In the genomic region with DNA sequence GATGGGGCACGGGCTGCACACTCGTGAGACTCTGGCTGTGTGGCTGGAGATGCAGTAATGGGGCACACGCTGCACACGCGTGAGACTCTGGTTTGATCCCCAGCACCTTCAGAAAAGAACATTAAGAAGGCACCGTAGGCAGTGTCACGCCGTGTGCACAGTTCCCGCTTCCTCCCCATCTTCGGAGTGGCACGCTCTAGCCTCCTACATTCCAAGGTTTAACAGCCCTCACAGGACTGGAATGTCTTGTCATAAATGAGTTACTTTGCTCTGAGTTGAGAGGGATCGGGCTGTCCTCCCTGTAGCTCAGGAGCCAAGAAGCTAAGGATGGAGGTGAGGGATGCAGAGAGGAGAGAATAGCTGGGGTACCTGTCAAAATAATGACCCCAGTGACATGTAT, we compare ENCODE assay signal across 30 mouse cellular contexts. TPM values are rescaled to one million over a fixed set of nuclear protein-coding genes. Genes with fewer than 3 reads are reported as not detected.
DNase-seq lines count a peak whose midpoint lies in the region; ATAC-seq and TF ChIP-seq lines count a peak whose summit lies in the region.
"Had no signal": no experiment of that assay in that cellular context is flagged by ENCODE, and none has a peak within 500 bp of the region (broad histone marks: within the 10 kb centered on the region; RNA-seq: fewer than 3 reads in every experiment).

No protein-coding gene starts in this region.

- H3K9ac ChIP-seq in intestine, embryonic 14.5 days (ENCODE audit: low read length), result no peak overlapping the region
- no peak overlapping the region for H3K9ac ChIP-seq in intestine, postnatal 0 days (ENCODE audit: low read depth, low read length)
- no peak overlapping the region for H3K9ac ChIP-seq in kidney, embryonic 15.5 days
- H3K9ac ChIP-seq in liver, embryonic 11.5 days (ENCODE audit: low read depth, low read length), result no peak overlapping the region
- H3K9ac ChIP-seq: hindbrain, embryonic 15.5 days; limb, embryonic 15.5 days; liver, embryonic 15.5 days; lung, embryonic 14.5 days; midbrain, embryonic 12.5 days; neural tube, embryonic 12.5 days had no signal

- H3K4me2 ChIP-seq in intestine, embryonic 14.5 days (ENCODE audit: low read length), result no peak overlapping the region
- no peak overlapping the region for H3K4me2 ChIP-seq in intestine, postnatal 0 days (replicated peaks; ENCODE audit: low read depth)
- H3K4me2 ChIP-seq in kidney, embryonic 15.5 days, result peak overlapping the region; percentile 12; the same call in 1 of the 2 replicates
- no peak overlapping the region for H3K4me2 ChIP-seq in liver, embryonic 11.5 days
- H3K4me2 ChIP-seq: hindbrain, embryonic 15.5 days; limb, embryonic 15.5 days; liver, embryonic 15.5 days; lung, embryonic 14.5 days; midbrain, embryonic 12.5 days; neural tube, embryonic 12.5 days had no signal

- WGBS in intestine, embryonic 14.5 days, result 56% methylated on average over 12 of the region's 12 CpGs
- 51% methylated on average over 12 of the region's 12 CpGs for WGBS in intestine, postnatal 0 days
- 45% methylated on average over 12 of the region's 12 CpGs for WGBS in kidney, embryonic 15.5 days
- 79% methylated on average over 12 of the region's 12 CpGs for WGBS in liver, embryonic 11.5 days

- ATAC-seq in intestine, embryonic 14.5 days (replicated peaks; ENCODE audit: low FRiP score, low TSS enrichment, low read depth), result 0 out of 2 replicates have a peak, but pooled peaks have one; percentile 20
- no peak for ATAC-seq in intestine, postnatal 0 days
- peak; percentile 55; the same call in 1 of the 2 replicates for ATAC-seq in kidney, embryonic 15.5 days (replicated peaks; ENCODE audit: low FRiP score)
- ATAC-seq in liver, embryonic 11.5 days (replicated peaks; ENCODE audit: low FRiP score), result no peak
- ATAC-seq: forebrain, embryonic 14.5 days; inflammation-experienced regulatory T-cells, adult 6 months had no signal

- no peaks in the 10 kb centered on the region for H3K27me3 ChIP-seq in intestine, embryonic 14.5 days (replicated peaks; ENCODE audit: control insufficient read depth, insufficient read depth, low read length)
- no peaks in the 10 kb centered on the region for H3K27me3 ChIP-seq in intestine, postnatal 0 days (replicated peaks; ENCODE audit: control insufficient read depth, insufficient read depth, low read length)
- H3K27me3 ChIP-seq in kidney, embryonic 15.5 days, result no peaks in the 10 kb centered on the region
- no peaks in the 10 kb centered on the region for H3K27me3 ChIP-seq in liver, embryonic 11.5 days (replicated peaks; ENCODE audit: control insufficient read depth, insufficient read depth, low read length)
- H3K27me3 ChIP-seq: hindbrain, embryonic 15.5 days; limb, embryonic 15.5 days; liver, embryonic 15.5 days; neural tube, embryonic 12.5 days had no signal

- no peak for DNase-seq in intestine, embryonic 14.5 days (ENCODE audit: low spot score)
- DNase-seq in kidney, adult 18-20 months, result peak; percentile 24
- DNase-seq in kidney, postnatal 36 days, result peak; percentile 54 to 66
- DNase-seq in liver, embryonic 11.5 days (ENCODE audit: low spot score), result no peak
- DNase-seq in embryo, embryonic 10.5 days (ENCODE audit: low spot score), result no peak
- DNase-seq in left cerebral cortex, adult 9 months (ENCODE audit: low spot score in 2 of 2), result no peak
- DNase-seq: adrenal gland, postnatal 14 days; cerebellum, adult 11-12 months; cerebellum, postnatal 10 days; heart, postnatal 14 days; left cerebral cortex, postnatal 4 days; lung, embryonic 14.5 days; right cerebral cortex, adult 18-20 months; thymus, adult 2 months; thymus, postnatal 36 days had no signal

- no peak for TF ChIP-seq CTCF in intestine, postnatal 0 days (IDR thresholded peaks at IDR 0.05; ENCODE audit: low read depth)

- H3K9me3 ChIP-seq in intestine, embryonic 14.5 days (ENCODE audit: control insufficient read depth, low read length), result no peaks in the 10 kb centered on the region
- no peaks in the 10 kb centered on the region for H3K9me3 ChIP-seq in intestine, postnatal 0 days (ENCODE audit: control insufficient read depth)
- no peaks in the 10 kb centered on the region for H3K9me3 ChIP-seq in kidney, embryonic 15.5 days (replicated peaks)
- H3K9me3 ChIP-seq in liver, embryonic 11.5 days (ENCODE audit: control insufficient read depth, low read length), result no peaks in the 10 kb centered on the region
- H3K9me3 ChIP-seq: hindbrain, embryonic 10.5 days; hindbrain, embryonic 15.5 days; limb, embryonic 15.5 days; liver, embryonic 15.5 days; midbrain, embryonic 12.5 days; neural tube, embryonic 12.5 days had no signal

- H3K4me3 ChIP-seq in intestine, embryonic 14.5 days (ENCODE audit: low read depth, low read length), result no peak overlapping the region
- no peak overlapping the region for H3K4me3 ChIP-seq in intestine, postnatal 0 days (ENCODE audit: low read depth, low read length)
- no peak overlapping the region for H3K4me3 ChIP-seq in kidney, embryonic 15.5 days (replicated peaks)
- H3K4me3 ChIP-seq in liver, embryonic 11.5 days (ENCODE audit: low read depth, low read length), result no peak overlapping the region
- H3K4me3 ChIP-seq: hindbrain, embryonic 10.5 days; hindbrain, embryonic 15.5 days; layer of hippocampus, adult 2 months; limb, embryonic 15.5 days; liver, embryonic 15.5 days; midbrain, embryonic 12.5 days; myocyte; neural tube, embryonic 12.5 days had no signal

- no peaks in the 10 kb centered on the region for H3K36me3 ChIP-seq in intestine, embryonic 14.5 days (ENCODE audit: control insufficient read depth, insufficient read depth, low read length)
- H3K36me3 ChIP-seq in intestine, postnatal 0 days (ENCODE audit: control insufficient read depth, insufficient read depth), result no peaks in the 10 kb centered on the region
- H3K36me3 ChIP-seq in kidney, embryonic 15.5 days, result no peaks in the 10 kb centered on the region
- H3K36me3 ChIP-seq in liver, embryonic 11.5 days (ENCODE audit: control insufficient read depth, insufficient read depth, low read length), result no peaks in the 10 kb centered on the region
- H3K36me3 ChIP-seq: hindbrain, embryonic 10.5 days; hindbrain, embryonic 15.5 days; limb, embryonic 15.5 days; liver, embryonic 15.5 days; midbrain, embryonic 12.5 days; neural tube, embryonic 12.5 days had no signal

- no peaks in the 10 kb centered on the region for H3K4me1 ChIP-seq in intestine, embryonic 14.5 days (replicated peaks; ENCODE audit: control insufficient read depth, insufficient read depth, low read length)
- no peaks in the 10 kb centered on the region for H3K4me1 ChIP-seq in intestine, postnatal 0 days (replicated peaks; ENCODE audit: control insufficient read depth, insufficient read depth, low read length)
- peaks cover 17% of the 10 kb centered on the region for H3K4me1 ChIP-seq in kidney, embryonic 15.5 days
- H3K4me1 ChIP-seq in liver, embryonic 11.5 days (replicated peaks; ENCODE audit: control insufficient read depth, insufficient read depth, low read length), result no peaks in the 10 kb centered on the region
- H3K4me1 ChIP-seq: hindbrain, embryonic 15.5 days; limb, embryonic 15.5 days; midbrain, embryonic 12.5 days had no signal

- no peak overlapping the region for H3K27ac ChIP-seq in intestine, embryonic 14.5 days (ENCODE audit: low read depth)
- no peak overlapping the region for H3K27ac ChIP-seq in intestine, postnatal 0 days (ENCODE audit: low read depth, low read length)
- H3K27ac ChIP-seq in kidney, embryonic 15.5 days, result no peak overlapping the region
- no peak overlapping the region for H3K27ac ChIP-seq in liver, embryonic 11.5 days (ENCODE audit: low read depth, low read length)
- H3K27ac ChIP-seq: hindbrain, embryonic 10.5 days; hindbrain, embryonic 15.5 days; layer of hippocampus, adult 2 months; limb, embryonic 15.5 days; liver, embryonic 15.5 days; midbrain, embryonic 12.5 days; neural tube, embryonic 12.5 days had no signal

RNA-seq across cellular contexts. Expression of gene Aqp7, which starts 5.1 kb away (rescaled TPM):
- polyA plus RNA-seq in intestine, embryonic 14.5 days (2014; fragmentation: Nextera tagmentation; extraction: Ambion mirVana), result 0.16 TPM in 2 replicates
- polyA plus RNA-seq in intestine, postnatal 0 days (2015; fragmentation: Nextera tagmentation; extraction: Ambion mirVana), result 9.9 and 14.1 TPM in 2 replicates
- 0.88 and 1.1 TPM in 2 replicates for polyA plus RNA-seq in kidney, embryonic 15.5 days (2015; fragmentation: Nextera tagmentation; extraction: Ambion mirVana)
- polyA plus RNA-seq in liver, embryonic 11.5 days (2014; fragmentation: Nextera tagmentation; extraction: Ambion mirVana), result 0.86 and 1.2 TPM in 2 replicates
- polyA plus RNA-seq: embryonic facial prominence, embryonic 11.5 days; forebrain, embryonic 14.5 days; heart, embryonic 14.5 days; hindbrain, embryonic 10.5 days; hindbrain, embryonic 15.5 days; lung, embryonic 14.5 days; midbrain, embryonic 12.5 days; midbrain, postnatal 0 days; myocyte; neural tube, embryonic 12.5 days had no signal

RNA-seq across cellular contexts. Expression of gene Aqp3, which starts 55.1 kb away (rescaled TPM):
- polyA plus RNA-seq in intestine, embryonic 14.5 days (2014; fragmentation: Nextera tagmentation; extraction: Ambion mirVana), result 0.96 TPM in 1 of 2 replicates, not detected in the other
- polyA plus RNA-seq in intestine, postnatal 0 days (2015; fragmentation: Nextera tagmentation; extraction: Ambion mirVana), result 4.1 and 7.4 TPM in 2 replicates
- polyA plus RNA-seq in kidney, embryonic 15.5 days (2015; fragmentation: Nextera tagmentation; extraction: Ambion mirVana), result 29.0 and 33.1 TPM in 2 replicates
- polyA plus RNA-seq in liver, embryonic 11.5 days (2014; fragmentation: Nextera tagmentation; extraction: Ambion mirVana), result 12.7 and 15.7 TPM in 2 replicates
- polyA plus RNA-seq: forebrain, embryonic 14.5 days; myocyte had no signal

Comparison
In these comparisons a context has a peak if more than half of its experiments do, and no peak if none do; other contexts are left out.
1. ATAC-seq: peak in intestine, embryonic 14.5 days (single experiment) and kidney, embryonic 15.5 days (single experiment); none in intestine, postnatal 0 days (single experiment) and liver, embryonic 11.5 days (single experiment).
2. DNase-seq: peak in kidney, adult 18-20 months (single experiment) and kidney, postnatal 36 days (2 of 2); none in intestine, embryonic 14.5 days (single experiment), liver, embryonic 11.5 days (single experiment), embryo, embryonic 10.5 days (single experiment) and left cerebral cortex, adult 9 months (0 of 2).